Mouse (Mus musculus) brain, adult 2 months (tissue): ENCODE data around the gene Kctd20.
A peak's percentile ranks its signal among the peaks of the same experiment; 100 is the strongest.

Source experiments
- DNase-seq: peaks from one replicate; pipeline ENCODE4 v3.0.0; 2011; ENCODE audit warnings: low read depth, low spot score

Kctd20 gene

GRCm38 (mm10) chr17:28931436-28932211 lies 20.1 kb upstream of the Kctd20 start:
- DNase-seq: no peak

GRCm38 (mm10) chr17:28932274-28932673 lies 19.5 kb upstream of the Kctd20 start:
- DNase-seq: no peak

GRCm38 (mm10) chr17:28934120-28934916 lies 17.4 kb upstream of the Kctd20 start:
- no peak for DNase-seq

- no peak for DNase-seq
Measured at GRCm38 (mm10) chr17:28936133-28936532, 15.6 kb upstream of the Kctd20 start.

GRCm38 (mm10) chr17:28936622-28937345 lies 15.0 kb upstream of the Kctd20 start:
- no peak for DNase-seq

GRCm38 (mm10) chr17:28940776-28941555 lies 10.8 kb upstream of the Kctd20 start:
- DNase-seq: peak; percentile 62

- no peak for DNase-seq
Measured at GRCm38 (mm10) chr17:28942101-28942500, 9.6 kb upstream of the Kctd20 start.

- no peak for DNase-seq
Measured at GRCm38 (mm10) chr17:28943740-28944139, 8.0 kb upstream of the Kctd20 start, which contains the start of gene Pxt1. Gene Pxt1 (minus strand): TSS chr17:28943840.

- DNase-seq: no peak
Measured at GRCm38 (mm10) chr17:28944481-28944880, 7.3 kb upstream of the Kctd20 start.

- DNase-seq: no peak
Measured at GRCm38 (mm10) chr17:28947011-28947939, 4.5 kb upstream of the Kctd20 start.

- peak; percentile 44 for DNase-seq
Measured at GRCm38 (mm10) chr17:28948661-28949060, 3.1 kb upstream of the Kctd20 start.

GRCm38 (mm10) chr17:28950751-28951150 lies 999 bp upstream of the Kctd20 start:
- no peak for DNase-seq

GRCm38 (mm10) chr17:28953251-28953650 lies 1.5 kb downstream of the Kctd20 start:
- DNase-seq: no peak

- no peak for DNase-seq
Measured at GRCm38 (mm10) chr17:28954416-28954815, 2.7 kb downstream of the Kctd20 start.

GRCm38 (mm10) chr17:28960597-28960996 lies 8.8 kb downstream of the Kctd20 start:
- DNase-seq: peak; percentile 36

GRCm38 (mm10) chr17:28961596-28961995 lies 9.8 kb downstream of the Kctd20 start:
- DNase-seq: no peak

- DNase-seq: no peak
Measured at GRCm38 (mm10) chr17:28967021-28967610, 15.4 kb downstream of the Kctd20 start.

- no peak for DNase-seq
Measured at GRCm38 (mm10) chr17:28970122-28970521, 18.4 kb downstream of the Kctd20 start.

GRCm38 (mm10) chr17:28979091-28979490 lies 27.3 kb downstream of the Kctd20 start:
- no peak for DNase-seq

- peak; percentile 23 for DNase-seq
Measured at GRCm38 (mm10) chr17:28981081-28981480, 29.3 kb downstream of the Kctd20 start.
